Mouse (Mus musculus) yolk sac, embryonic 10.5 days (tissue): Measurements from ENCODE around the gene Eif4e3.

ENCODE experiments used
- DNase-seq: peaks from one replicate; pipeline ENCODE4 v3.0.0-alpha.2; 2017; ENCODE audit warnings: low spot score

The Eif4e3 gene

DNA sequence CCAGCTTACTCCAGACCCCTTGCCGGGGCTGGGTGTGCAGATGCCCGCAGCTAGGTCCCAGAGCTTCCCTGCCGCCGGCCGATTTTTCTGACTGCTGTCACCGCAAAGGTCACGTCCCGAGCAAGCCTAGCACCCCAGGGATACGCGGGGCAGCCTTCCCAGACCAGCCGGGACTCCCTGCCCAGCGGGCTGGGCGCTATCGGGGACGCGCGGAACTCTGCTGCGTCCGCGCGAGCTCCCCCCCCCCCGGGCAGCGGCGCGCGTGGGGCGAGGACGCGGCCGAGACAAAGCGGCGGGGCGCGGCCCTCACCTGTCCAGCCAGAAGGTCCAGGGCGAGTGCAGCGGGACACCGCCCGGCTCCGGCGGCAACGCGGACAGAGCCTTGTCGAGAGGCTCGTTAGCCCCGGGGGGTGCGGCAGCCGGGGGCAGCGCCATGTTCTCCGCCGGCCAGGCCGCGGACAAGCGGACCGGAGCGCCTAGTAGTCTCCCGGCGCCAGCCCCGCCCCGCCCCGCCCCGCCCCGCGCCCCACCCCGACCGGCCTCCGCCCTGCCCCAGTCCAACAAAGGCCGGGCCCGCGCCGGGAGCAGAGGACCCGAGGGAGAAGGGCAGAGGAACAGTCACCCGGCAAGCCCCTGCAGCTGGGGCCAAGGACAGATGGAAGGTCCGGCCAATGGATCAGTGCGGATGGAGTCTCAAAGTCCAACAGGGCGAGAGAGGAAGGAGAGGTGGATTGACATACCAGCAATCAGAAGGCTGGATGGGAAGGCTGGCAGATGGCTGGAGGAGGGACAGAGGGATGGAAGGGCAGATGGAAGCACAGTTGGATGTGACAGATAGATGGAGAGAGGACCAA is at the start of gene Eif4e3, which contains the start of gene Gm20696:
Gene Eif4e3, minus strand, starts transcription at position 454 of the 854 bp plus-strand sequence.
Gene Gm20696, minus strand, starts transcription at position 480 of the 854 bp plus-strand sequence.
- DNase-seq: peak; percentile 76

GRCm38 (mm10) chr6:99715913-99716312 is 49.3 kb upstream of the Eif4e3 start:
- DNase-seq: no peak

DNA sequence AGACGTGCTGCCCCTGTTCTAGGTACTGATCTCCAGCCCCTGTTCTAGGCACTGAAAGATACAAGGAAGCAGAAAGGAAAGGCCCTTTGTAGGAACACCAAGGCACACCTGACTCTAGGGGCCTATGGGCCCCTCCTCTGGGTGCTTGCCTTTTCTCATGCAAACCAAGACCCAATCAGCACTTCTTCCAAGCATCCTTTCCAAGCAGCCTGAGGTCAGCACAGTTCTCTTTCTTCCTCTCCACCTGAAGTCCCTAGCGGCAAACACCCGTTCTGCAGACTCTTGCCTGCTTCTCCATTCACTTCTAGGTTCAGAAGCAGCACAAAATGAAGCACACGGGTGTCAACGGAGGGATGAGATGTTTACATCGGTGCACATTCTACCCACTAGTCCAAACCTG is 48.6 kb upstream of the Eif4e3 start:
- DNase-seq: no peak

DNA sequence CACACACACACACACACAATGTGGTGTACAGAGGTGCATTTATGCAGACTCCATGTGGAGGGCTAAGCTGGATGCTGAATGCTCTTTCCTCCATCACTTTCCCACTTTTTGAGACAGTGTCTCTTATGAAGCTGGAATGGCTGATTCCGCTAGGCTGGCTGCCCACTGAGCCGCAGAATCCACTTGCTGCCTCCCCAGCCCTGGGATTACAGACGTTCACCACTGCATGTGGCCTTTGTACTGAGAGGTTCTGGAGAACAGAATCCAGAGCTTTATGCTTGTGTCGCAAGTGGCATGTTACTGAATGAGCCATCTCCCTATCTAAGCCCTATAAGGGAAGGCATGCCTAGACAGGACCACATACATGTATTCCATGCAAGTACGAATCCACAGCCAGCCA is 46.7 kb upstream of the Eif4e3 start:
- no peak for DNase-seq

DNA sequence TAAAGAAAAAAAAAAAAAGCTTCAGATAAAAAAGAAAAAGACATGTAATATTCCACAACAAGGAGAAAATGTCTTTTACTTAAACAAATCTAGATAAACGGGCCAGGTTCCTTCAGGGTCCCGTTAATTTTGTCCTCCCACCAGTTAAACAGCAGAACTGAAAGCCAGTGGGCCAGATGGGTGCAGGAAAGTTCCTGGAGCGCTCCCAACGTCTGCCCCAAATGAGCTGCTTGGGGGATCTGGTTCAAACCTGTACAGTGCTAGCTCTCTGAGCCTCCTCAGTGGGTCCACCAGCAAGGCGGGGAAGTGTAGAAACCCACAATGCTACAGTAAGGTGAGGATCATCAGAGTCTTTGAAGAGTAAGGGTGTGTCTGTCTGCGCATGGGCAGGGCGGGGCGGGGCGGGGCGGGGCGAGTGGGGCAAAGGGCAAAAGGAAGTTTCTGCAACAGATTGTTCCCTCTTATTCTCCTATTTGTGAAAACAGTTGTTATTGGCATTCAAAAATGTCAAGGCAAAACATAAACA is 45.1 kb upstream of the Eif4e3 start:
- no peak for DNase-seq

- no peak for DNase-seq
Observed at GRCm38 (mm10) chr6:99700484-99700883, 33.9 kb upstream of the Eif4e3 start.

DNA sequence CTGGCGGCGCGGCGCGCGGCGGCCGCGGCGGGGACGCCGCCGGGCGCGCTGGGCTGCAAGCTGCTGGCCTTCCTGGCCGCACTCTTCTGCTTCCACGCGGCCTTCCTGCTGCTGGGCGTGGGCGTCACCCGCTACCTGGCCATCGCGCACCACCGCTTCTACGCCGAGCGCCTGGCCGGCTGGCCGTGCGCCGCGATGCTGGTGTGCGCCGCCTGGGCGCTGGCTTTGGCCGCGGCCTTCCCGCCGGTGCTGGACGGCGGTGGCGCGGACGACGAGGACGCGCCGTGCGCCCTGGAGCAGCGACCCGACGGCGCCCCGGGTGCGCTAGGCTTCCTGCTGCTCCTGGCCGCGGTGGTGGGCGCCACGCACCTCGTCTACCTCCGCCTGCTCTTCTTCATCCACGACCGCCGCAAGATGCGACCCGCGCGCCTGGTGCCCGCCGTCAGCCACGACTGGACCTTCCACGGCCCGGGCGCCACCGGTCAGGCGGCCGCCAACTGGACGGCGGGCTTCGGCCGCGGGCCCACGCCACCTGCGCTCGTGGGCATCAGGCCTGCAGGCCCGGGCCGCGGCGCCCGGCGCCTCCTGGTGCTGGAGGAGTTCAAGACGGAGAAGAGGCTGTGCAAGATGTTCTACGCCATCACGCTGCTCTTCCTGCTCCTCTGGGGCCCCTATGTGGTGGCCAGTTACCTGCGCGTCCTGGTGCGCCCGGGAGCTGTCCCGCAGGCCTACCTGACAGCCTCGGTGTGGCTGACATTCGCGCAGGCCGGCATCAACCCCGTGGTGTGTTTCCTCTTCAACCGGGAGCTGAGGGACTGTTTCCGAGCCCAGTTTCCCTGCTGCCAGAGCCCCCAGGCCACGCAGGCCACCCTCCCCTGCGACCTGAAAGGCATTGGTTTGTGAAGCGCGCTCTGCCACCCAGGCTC is 26.6 kb upstream of the Eif4e3 start:
- DNase-seq: no peak

GRCm38 (mm10) chr6:99692206-99692915 is 25.8 kb upstream of the Eif4e3 start, which contains the start of gene Gpr27:
Gene Gpr27 (plus strand): TSS chr6:99692679.
- DNase-seq: peak; percentile 21

DNA sequence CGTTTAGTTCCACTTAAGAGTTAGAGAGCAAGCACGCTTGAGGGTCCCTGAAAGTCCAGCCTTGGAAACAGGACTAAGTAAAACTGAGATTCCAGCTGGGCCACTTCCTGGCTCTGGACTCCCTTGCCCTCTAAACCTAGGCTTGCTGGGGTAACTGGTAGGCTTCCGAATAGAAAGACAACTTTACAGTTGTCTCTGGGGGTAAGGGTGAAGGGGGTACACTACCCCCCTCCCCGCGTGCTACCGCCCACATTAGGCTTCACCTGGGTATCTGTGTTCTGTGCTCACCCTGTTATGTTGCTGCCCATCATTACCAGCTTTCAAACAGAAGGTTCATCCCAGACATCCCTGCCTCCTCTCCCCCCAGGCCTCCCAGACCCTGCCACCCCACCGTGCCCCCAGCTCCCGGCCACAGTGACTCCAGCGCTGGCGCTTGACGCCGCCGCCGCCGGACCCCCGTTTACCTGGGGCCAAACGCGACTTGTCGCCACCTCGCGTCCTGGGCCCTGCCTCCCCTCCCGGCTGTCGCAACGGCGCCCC is 25.2 kb upstream of the Eif4e3 start:
- no peak for DNase-seq

DNA sequence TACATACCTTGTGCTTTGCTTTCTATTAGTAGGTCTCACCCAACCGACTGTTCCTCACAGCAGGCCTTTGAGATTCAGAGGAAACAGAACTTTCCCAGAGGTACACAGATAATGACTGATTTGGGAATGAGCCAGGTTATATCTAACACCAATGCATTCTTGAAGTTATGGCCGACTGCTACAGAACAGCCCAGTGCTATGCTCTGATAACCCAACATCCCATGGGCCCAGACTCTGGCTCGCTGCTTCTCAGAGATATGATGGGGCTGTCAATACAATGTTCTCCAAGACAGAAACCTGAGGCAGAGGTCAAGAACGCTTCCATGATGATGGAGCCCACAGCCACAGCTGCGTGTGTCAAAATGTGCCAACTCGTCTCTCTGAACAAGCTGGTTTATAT is 21.9 kb upstream of the Eif4e3 start:
- DNase-seq: no peak

DNA sequence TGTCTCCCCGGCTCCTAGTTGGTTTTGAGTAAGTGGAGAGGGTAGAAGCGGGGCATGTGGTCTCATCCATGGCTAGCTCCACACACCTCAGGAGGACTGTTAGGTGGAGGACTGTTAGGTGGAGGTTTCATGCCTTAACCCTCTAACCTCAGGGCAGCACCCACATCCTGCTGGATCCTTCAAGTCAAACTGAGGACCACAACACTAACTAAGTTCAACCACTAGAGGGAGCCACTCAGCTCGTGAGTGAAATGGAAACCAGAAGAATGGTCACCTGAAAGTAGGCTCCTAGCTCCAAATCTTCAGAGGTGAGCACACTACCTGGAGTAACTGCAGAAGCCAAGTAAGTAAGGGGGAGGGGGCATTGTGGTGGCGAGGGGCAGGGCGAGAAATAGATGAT is 18.3 kb upstream of the Eif4e3 start:
- DNase-seq: no peak

GRCm38 (mm10) chr6:99683974-99684373 is 17.4 kb upstream of the Eif4e3 start:
- DNase-seq: no peak

GRCm38 (mm10) chr6:99678108-99678507 is 11.5 kb upstream of the Eif4e3 start:
- DNase-seq: no peak

GRCm38 (mm10) chr6:99677325-99677724 is 10.8 kb upstream of the Eif4e3 start:
- DNase-seq: no peak

GRCm38 (mm10) chr6:99674482-99674881 is 7.9 kb upstream of the Eif4e3 start:
- no peak for DNase-seq

- DNase-seq: no peak
Observed at GRCm38 (mm10) chr6:99671768-99672167, 5.2 kb upstream of the Eif4e3 start.

GRCm38 (mm10) chr6:99670481-99671119 is 4.0 kb upstream of the Eif4e3 start:
- peak; percentile 28 for DNase-seq

DNA sequence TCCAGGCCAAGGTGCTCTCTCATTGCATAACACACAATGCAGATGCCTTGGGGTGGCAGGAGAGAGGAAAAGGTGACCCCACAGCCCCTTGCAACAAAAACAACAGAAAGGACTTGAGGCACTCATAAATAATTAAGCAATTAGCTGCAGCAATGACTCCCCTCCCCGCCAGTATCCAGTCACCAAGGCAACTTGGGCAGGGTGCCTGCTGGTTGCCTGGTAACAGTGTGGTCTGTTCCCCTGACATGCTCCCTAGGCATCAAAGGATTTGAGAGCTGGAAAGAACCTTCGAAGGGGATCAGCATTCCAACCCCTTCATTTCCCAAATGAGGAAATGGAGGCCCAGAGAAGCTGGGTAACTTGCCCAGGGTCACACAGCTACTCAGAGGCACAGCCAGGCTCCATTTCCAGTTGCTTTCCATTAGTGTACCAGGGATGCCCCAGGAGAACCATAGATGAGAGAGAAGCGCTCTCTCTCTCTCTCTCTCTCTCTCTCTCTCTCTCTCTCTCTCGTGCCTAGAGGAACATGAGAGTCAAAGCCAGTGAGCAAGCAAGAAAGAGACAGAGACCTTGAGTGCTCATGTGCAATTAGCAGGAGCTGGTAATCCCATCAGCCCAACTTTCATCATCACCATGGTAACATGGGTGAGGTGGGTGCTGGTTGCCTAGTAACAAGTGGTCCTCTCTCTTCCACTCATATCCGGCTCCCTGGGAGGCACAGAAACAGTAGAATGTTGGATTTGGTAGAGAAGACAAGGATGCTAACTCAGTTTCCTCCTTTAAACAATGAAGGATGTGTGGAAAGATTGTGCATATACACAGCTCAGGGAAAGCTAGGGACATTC is 3.1 kb upstream of the Eif4e3 start:
- no peak for DNase-seq

DNA sequence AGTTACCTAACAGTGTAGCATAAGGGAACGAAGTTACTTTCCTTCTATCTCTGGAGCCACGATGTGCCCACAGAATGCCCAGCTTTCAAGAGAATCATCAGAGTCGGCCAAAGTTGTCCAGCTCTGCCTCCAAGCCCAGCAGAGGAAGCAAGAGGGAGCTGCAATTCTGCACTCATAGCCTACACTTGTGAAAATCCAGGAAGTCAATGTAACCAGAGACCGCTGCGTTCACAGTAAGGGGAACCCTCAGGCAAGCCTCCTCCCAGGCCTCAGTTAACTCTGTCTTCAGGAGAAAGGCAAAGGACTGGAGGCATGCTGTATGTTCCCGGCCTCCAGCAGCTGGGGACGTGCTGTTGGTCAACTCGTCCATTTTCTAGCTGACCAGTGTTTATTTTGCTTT is 719 bp upstream of the Eif4e3 start:
- DNase-seq: peak; percentile 14
